Mouse (Mus musculus) midbrain, embryonic 14.5 days (tissue): ENCODE measurements around the gene Arl1. TPM values are rescaled to one million over a fixed set of nuclear protein-coding genes. Genes with fewer than 3 reads are reported as not detected.

Experiments used
- ATAC-seq: fragments of 200-750 bp; cut with Nextera tagmentation; 2 replicates; pipeline ENCODE4 v1.8.0; 2017; ENCODE audit warnings: moderate number of reproducible peaks, moderate library complexity; ENCODE audit not compliant: low FRiP score, low TSS enrichment
- DNase-seq: peaks from one replicate; pipeline ENCODE4 v3.0.0-alpha.2; 2015
- H3K27ac ChIP-seq: fragments of 300-500 bp; sonication (generic); replicated peaks from 2 replicates; pipeline ENCODE4 v1.5.1; 2014; ENCODE audit warnings: mild to moderate bottlenecking, low read depth, low read length, moderate library complexity
- H3K27me3 ChIP-seq: fragments of 300-500 bp; sonication (generic); 2 replicates; pipeline ENCODE4 v1.6.1; 2014; ENCODE audit warnings: low read length, control low read depth, mixed read lengths; ENCODE audit not compliant: control insufficient read depth, insufficient read depth
- H3K36me3 ChIP-seq: fragments of 300-500 bp; sonication (generic); 2 replicates; pipeline ENCODE4 v1.6.1; 2014; ENCODE audit warnings: low read length, control low read depth; ENCODE audit not compliant: control insufficient read depth, insufficient read depth
- H3K4me1 ChIP-seq: fragments of 300-500 bp; sonication (generic); 2 replicates; pipeline ENCODE4 v1.6.1; 2014; ENCODE audit warnings: mild to moderate bottlenecking, antibody characterized with exemption, low read length, control low read depth; ENCODE audit not compliant: control insufficient read depth, insufficient read depth
- H3K4me2 ChIP-seq: fragments of 300-500 bp; sonication (generic); 2 replicates; pipeline ENCODE4 v1.6.1; 2014; ENCODE audit warnings: mild to moderate bottlenecking, low read length, moderate library complexity
- H3K4me3 ChIP-seq: fragments of 300-500 bp; sonication (generic); replicated peaks from 2 replicates; pipeline ENCODE4 v1.5.1; 2014; ENCODE audit warnings: low read depth, low read length
- H3K9ac ChIP-seq: fragments of 300-500 bp; sonication (generic); replicated peaks from 2 replicates; pipeline ENCODE4 v1.6.1; 2014; ENCODE audit warnings: mild to moderate bottlenecking, low read length, moderate library complexity
- H3K9me3 ChIP-seq: fragments of 300-500 bp; sonication (generic); 2 replicates; pipeline ENCODE4 v1.6.1; 2016; ENCODE audit warnings: low read length, control low read depth, mixed read lengths; ENCODE audit not compliant: control insufficient read depth
- WGBS: fragments of 180-500 bp; shearing (Covaris S2); extraction: QIAGEN DNeasy Blood & Tissue Kit; methylation state at CpG from one replicate; pipeline ENCODE4 v1.1.7; 2014; 5-methylcytosine and 5-hydroxymethylcytosine counted together
- polyA plus RNA-seq: library from polyadenylated mRNA; unstranded; fragments of >200 nt; fragmentation: Nextera tagmentation; extraction: Ambion mirVana; gene quantifications from 2 replicates; pipeline ENCODE4 v1.2.1, GENCODE M21; 2014

Arl1 gene
- 150 and 153 TPM in 2 replicates for polyA plus RNA-seq

- Histone ChIP-seq H3K27ac (peak within 1 kb of the TSS; percentile 70), H3K4me2 (peak within 1 kb of the TSS; percentile 93), H3K36me3 (no peaks in the 10 kb centered on the region), H3K9ac (peak within 1 kb of the TSS; percentile 88), H3K4me3 (peak within 1 kb of the TSS; percentile 93), H3K4me1 (peaks cover 12% of the 10 kb centered on the region; the same call in 1 of the 2 replicates), H3K9me3 (no peaks in the 10 kb centered on the region), H3K27me3 (no peaks in the 10 kb centered on the region)
- WGBS, result under 1% methylated on average over 65 of the region's 65 CpGs
- peak; percentile 95 for DNase-seq
- ATAC-seq, result peak; percentile 94
These were observed at the start of gene Arl1 for GRCm38 (mm10) chr10:88730571-88731495. TSS of gene Arl1 (plus strand) at chr10:88730858.

GRCm38 (mm10) chr10:88682904-88683563 lies 47.6 kb upstream of the Arl1 start:
- no peaks in the 10 kb centered on the region for H3K27me3 ChIP-seq
- no peak for DNase-seq
- no peak for ATAC-seq
- no peaks in the 10 kb centered on the region for H3K4me1 ChIP-seq
- H3K9ac ChIP-seq, result no peak overlapping the region
- no peak overlapping the region for H3K4me2 ChIP-seq
- WGBS, result 90% methylated on average over 4 of the region's 4 CpGs
- no peak overlapping the region for H3K27ac ChIP-seq
- H3K4me3 ChIP-seq, result no peak overlapping the region
- no peaks in the 10 kb centered on the region for H3K36me3 ChIP-seq
- H3K9me3 ChIP-seq, result no peaks in the 10 kb centered on the region

- H3K4me1 ChIP-seq, result no peaks in the 10 kb centered on the region
- no peak for DNase-seq
- ATAC-seq, result no peak
- no peak within 1 kb of the TSS for H3K4me3 ChIP-seq
- no peaks in the 10 kb centered on the region for H3K36me3 ChIP-seq
- H3K9me3 ChIP-seq, result no peaks in the 10 kb centered on the region
- 76% methylated on average over 5 of the region's 5 CpGs for WGBS
- no peak within 1 kb of the TSS for H3K9ac ChIP-seq
- H3K27ac ChIP-seq, result no peak within 1 kb of the TSS
- H3K4me2 ChIP-seq, result no peak within 1 kb of the TSS
- no peaks in the 10 kb centered on the region for H3K27me3 ChIP-seq
These were observed 45.7 kb upstream of the Arl1 start, which contains the start of gene Spic for GRCm38 (mm10) chr10:88684925-88685324. TSS of gene Spic (minus strand) at chr10:88685015.

GRCm38 (mm10) chr10:88700938-88701337 lies 29.7 kb upstream of the Arl1 start:
- Histone ChIP-seq H3K36me3 (no peaks in the 10 kb centered on the region), H3K9me3 (peaks cover 3% of the 10 kb centered on the region; the same call in 1 of the 2 replicates), H3K4me1 (no peaks in the 10 kb centered on the region), H3K27ac (no peak overlapping the region), H3K4me2 (no peak overlapping the region), H3K4me3 (no peak overlapping the region), H3K27me3 (no peaks in the 10 kb centered on the region), H3K9ac (no peak overlapping the region)
- DNase-seq (no peak), ATAC-seq (no peak)
- 74% methylated on average over 6 of the region's 6 CpGs for WGBS

- DNase-seq, result peak; percentile 33
- no peaks in the 10 kb centered on the region for H3K27me3 ChIP-seq
- H3K9ac ChIP-seq, result no peak overlapping the region
- WGBS, result 63% methylated on average over 10 of the region's 10 CpGs
- no peak overlapping the region for H3K4me3 ChIP-seq
- H3K9me3 ChIP-seq, result no peaks in the 10 kb centered on the region
- no peak for ATAC-seq
- no peak overlapping the region for H3K27ac ChIP-seq
- H3K4me1 ChIP-seq, result no peaks in the 10 kb centered on the region
- no peaks in the 10 kb centered on the region for H3K36me3 ChIP-seq
- H3K4me2 ChIP-seq, result no peak overlapping the region
These were observed 21.8 kb upstream of the Arl1 start for GRCm38 (mm10) chr10:88708671-88709523.

DNA sequence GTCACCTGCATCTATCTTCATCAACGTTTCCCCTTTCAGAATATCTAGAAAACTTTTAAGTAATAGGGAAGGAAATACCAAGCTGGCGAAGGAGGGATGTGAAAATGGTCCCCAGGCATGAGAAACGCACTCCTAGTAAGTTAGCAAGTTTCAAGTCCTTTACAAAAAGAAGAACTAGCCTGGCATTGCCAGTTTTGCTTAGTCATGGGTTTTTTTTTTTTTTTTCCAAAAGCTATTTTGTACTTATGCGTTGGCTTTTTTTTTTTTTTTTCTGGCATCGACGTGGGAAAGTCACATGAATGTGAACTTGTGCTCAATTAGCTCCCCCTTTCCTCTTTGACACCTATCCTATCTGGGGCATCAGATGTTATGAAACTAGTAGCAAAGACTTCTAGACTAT lies 18.3 kb upstream of the Arl1 start:
- Histone ChIP-seq H3K4me1 (no peaks in the 10 kb centered on the region), H3K4me3 (no peak overlapping the region), H3K9me3 (no peaks in the 10 kb centered on the region), H3K9ac (no peak overlapping the region), H3K36me3 (no peaks in the 10 kb centered on the region), H3K4me2 (no peak overlapping the region), H3K27ac (no peak overlapping the region), H3K27me3 (no peaks in the 10 kb centered on the region)
- 84% methylated on average over 6 of the region's 6 CpGs for WGBS
- DNase-seq, result no peak
- ATAC-seq, result no peak

- ATAC-seq, result no peak
- no peak overlapping the region for H3K4me3 ChIP-seq
- WGBS, result 85% methylated on average over 4 of the region's 4 CpGs
These were observed 15.9 kb upstream of the Arl1 start for GRCm38 (mm10) chr10:88714744-88715143.

DNA sequence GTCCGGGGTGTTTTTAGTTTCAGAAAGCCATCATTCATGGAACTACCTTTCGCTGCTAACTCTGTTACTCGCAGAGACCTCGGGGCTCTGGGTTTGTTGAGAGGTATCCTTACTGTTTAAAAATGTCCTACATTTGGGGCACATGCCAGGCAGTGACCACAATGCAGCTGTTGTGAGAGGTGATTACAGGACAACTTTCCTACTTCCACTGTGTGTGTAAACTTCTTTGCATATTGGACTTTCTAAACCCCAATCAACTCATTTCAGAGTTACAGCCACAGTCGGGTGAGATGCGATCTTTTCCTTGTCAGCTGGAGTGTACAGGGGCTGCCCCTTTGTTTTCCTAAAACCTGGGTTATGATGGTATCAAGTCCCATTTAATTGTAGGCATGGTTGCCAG lies 15.0 kb upstream of the Arl1 start:
- Histone ChIP-seq H3K4me3 (no peak overlapping the region), H3K9ac (no peak overlapping the region), H3K9me3 (no peaks in the 10 kb centered on the region), H3K4me1 (no peaks in the 10 kb centered on the region), H3K4me2 (no peak overlapping the region), H3K27ac (no peak overlapping the region), H3K36me3 (no peaks in the 10 kb centered on the region), H3K27me3 (no peaks in the 10 kb centered on the region)
- 72% methylated on average over 6 of the region's 6 CpGs for WGBS
- no peak for DNase-seq
- no peak for ATAC-seq

More at GRCm38 (mm10) chr10:88714744-88715143, 15.9 kb upstream of the Arl1 start:
- Histone ChIP-seq H3K9me3 (no peaks in the 10 kb centered on the region), H3K27ac (no peak overlapping the region), H3K4me1 (no peaks in the 10 kb centered on the region), H3K4me2 (no peak overlapping the region), H3K9ac (no peak overlapping the region), H3K36me3 (no peaks in the 10 kb centered on the region), H3K27me3 (no peaks in the 10 kb centered on the region)
- DNase-seq, result no peak
